Mouse (Mus musculus): ENCODE measurements at regions not wholly inside any gene's neighbourhood (a gene's known extent, or its start where the extent isn't known, plus 50 kb on each side); places are given as distances from the start of the nearest gene placed in this dataset.

GRCm38 (mm10) chr5:100246709-100247108 lies 87.1 kb upstream of the Tmem150c start:
- no peak for TF ChIP-seq CTCF (IDR thresholded peaks at IDR 0.05; ENCODE audit: low read depth)
- no peak for TF ChIP-seq EP300 (optimal IDR thresholded peaks at IDR 0.05)

Data from stomach, postnatal 0 days (tissue).